In genomic region chr4:149136116-149136850, GRCm38 (mm10) we compare ENCODE assay signal across 1 mouse cellular context.
TF ChIP-seq lines count a peak whose summit lies in the region.

No protein-coding gene starts in this region.

TF ChIP-seq in CH12.LX, 34 proteins besides CTCF, POLR2A, EP300 and RAD21:
- TF ChIP-seq ZC3H11A (IDR thresholded peaks at IDR 0.05; ENCODE audit: low read depth, low read length) = no peak
- peak; percentile 87 for TF ChIP-seq TBP (conservative IDR thresholded peaks at IDR 0.05; ENCODE audit: low read depth, low read length)
- no peak for TF ChIP-seq RCOR1 (conservative IDR thresholded peaks at IDR 0.05; ENCODE audit: low read depth, low read length)
- no peak for TF ChIP-seq SMC3 (IDR thresholded peaks at IDR 0.05; ENCODE audit: low read depth, low read length)
- TF ChIP-seq USF2 (conservative IDR thresholded peaks at IDR 0.05; ENCODE audit: low read depth, low read length) = no peak
- TF ChIP-seq E2F4 (IDR thresholded peaks at IDR 0.05; ENCODE audit: insufficient replicate concordance, low read depth, low read length) = no peak
